Mouse (Mus musculus) CH12.LX (cell line): ENCODE measurements around the gene Abhd14b. TPM values are rescaled to one million over a fixed set of nuclear protein-coding genes. Genes with fewer than 3 reads are reported as not detected.

Source experiments
- DNase-seq: peaks from one replicate; pipeline ENCODE4 v3.0.0-alpha.2; 2013; ENCODE audit errors: extremely low read depth
- H3K27ac ChIP-seq: 2 replicates; pipeline ENCODE4 v1.5.1; 2012; ENCODE audit warnings: low read depth, mild to moderate bottlenecking, control low read depth, moderate library complexity; ENCODE audit not compliant: insufficient read depth
- H3K27me3 ChIP-seq: replicated peaks from 2 replicates; pipeline ENCODE3; 2012; ENCODE audit warnings: inconsistent platforms
- H3K36me3 ChIP-seq, 2 experiments: replicated peaks in 1 of 2; 2 replicates each; pipeline versions ENCODE3 to v1.6.1; 2012; ENCODE audit warnings: inconsistent platforms in 1 of 2, low read length in 1 of 2, mild to moderate bottlenecking in 1 of 2, mixed read lengths in 1 of 2, moderate library complexity in 1 of 2; ENCODE audit not compliant: control insufficient read depth in 1 of 2, insufficient read depth in 1 of 2
- H3K4me1 ChIP-seq, 2 experiments: 2 replicates each; pipeline ENCODE4 v1.6.1; 2012; ENCODE audit warnings: inconsistent platforms in 1 of 2, moderate library complexity in 1 of 2; ENCODE audit not compliant: insufficient read depth in 2 of 2, control insufficient read depth in 1 of 2
- H3K4me2 ChIP-seq: 2 replicates; pipeline ENCODE4 v1.6.1; 2012; ENCODE audit warnings: low read depth, mild to moderate bottlenecking, control low read depth; ENCODE audit not compliant: poor library complexity, insufficient read depth, severe bottlenecking
- H3K4me3 ChIP-seq, 3 experiments: fragments of 150-350 bp in 1 of 3; sonication (generic) in 1 of 3; replicated peaks in 1 of 3; 2 replicates each; pipeline versions ENCODE3 to v1.5.1; 2011 to 2012; ENCODE audit warnings: low read depth in 2 of 3, low read length in 2 of 3, mild to moderate bottlenecking in 2 of 3, moderate library complexity in 2 of 3, control low read depth in 1 of 3, improper control_type of control experiment in 1 of 3, inconsistent platforms in 1 of 3, mixed read lengths in 1 of 3; ENCODE audit not compliant: poor library complexity in 1 of 3
- H3K79me2 ChIP-seq: replicated peaks from 2 replicates; pipeline ENCODE4 v1.6.1; 2012; ENCODE audit warnings: mild to moderate bottlenecking, moderate library complexity; ENCODE audit not compliant: control insufficient read depth, poor library complexity, insufficient read depth, severe bottlenecking; ENCODE audit errors: extremely low read depth
- H3K9ac ChIP-seq: 2 replicates; pipeline ENCODE4 v1.6.1; 2012; ENCODE audit warnings: low read depth, mild to moderate bottlenecking, control low read depth, moderate library complexity; ENCODE audit not compliant: insufficient read depth
- H3K9me3 ChIP-seq: replicated peaks from 2 replicates; pipeline ENCODE3; 2012; ENCODE audit warnings: low read length, inconsistent platforms, mixed read lengths
- BHLHE40 ChIP-seq: IDR thresholded peaks from 2 replicates; pipeline ENCODE4 v1.6.1; 2011; ENCODE audit warnings: mild to moderate bottlenecking, low read depth, low read length, improper control_type of control experiment
- CHD2 ChIP-seq: IDR thresholded peaks from 2 replicates; pipeline ENCODE4 v1.6.1; 2011; ENCODE audit warnings: low read length, improper control_type of control experiment
- CTCF ChIP-seq, 2 experiments: IDR thresholded peaks in 1 of 2; conservative IDR thresholded peaks in 1 of 2; 2 replicates each; pipeline ENCODE4 v1.5.1; 2011 to 2012; ENCODE audit warnings: low read depth in 2 of 2, low read length in 2 of 2, improper control_type of control experiment in 1 of 2, inconsistent platforms in 1 of 2, mild to moderate bottlenecking in 1 of 2, moderate library complexity in 1 of 2
- E2F4 ChIP-seq: IDR thresholded peaks from 2 replicates; pipeline ENCODE4 v1.6.1; 2011; ENCODE audit warnings: low read depth, low read length, improper control_type of control experiment; ENCODE audit not compliant: insufficient replicate concordance
- ELF1 ChIP-seq: IDR thresholded peaks from 2 replicates; pipeline ENCODE4 v1.6.1; 2014; ENCODE audit warnings: low read depth, mild to moderate bottlenecking, inconsistent platforms, low read length, improper control_type of control experiment
- EP300 ChIP-seq: IDR thresholded peaks from 2 replicates; pipeline ENCODE4 v1.6.1; 2011; ENCODE audit warnings: low read length, improper control_type of control experiment
- ETS1 ChIP-seq: conservative IDR thresholded peaks from 2 replicates; pipeline ENCODE4 v1.6.1; 2012; ENCODE audit warnings: low read depth, mild to moderate bottlenecking, inconsistent platforms, low read length, improper control_type of control experiment, moderate library complexity
- GABPA ChIP-seq: IDR thresholded peaks from 2 replicates; pipeline ENCODE4 v1.6.1; 2012; ENCODE audit warnings: low read depth, low read length, improper control_type of control experiment, inconsistent platforms; ENCODE audit not compliant: insufficient replicate concordance
- HCFC1 ChIP-seq: IDR thresholded peaks from 2 replicates; pipeline ENCODE4 v1.6.1; 2012; ENCODE audit warnings: low read depth, mild to moderate bottlenecking, inconsistent platforms, low read length, improper control_type of control experiment
- IRF4 ChIP-seq: IDR thresholded peaks from 2 replicates; pipeline ENCODE4 v1.6.1; 2014; ENCODE audit warnings: low read depth, mild to moderate bottlenecking, inconsistent platforms, low read length, improper control_type of control experiment
- JUND ChIP-seq: conservative IDR thresholded peaks from 2 replicates; pipeline ENCODE4 v1.6.1; 2011; ENCODE audit warnings: low read depth, low read length, improper control_type of control experiment
- MAFK ChIP-seq: IDR thresholded peaks from 2 replicates; pipeline ENCODE4 v1.6.1; 2011; ENCODE audit warnings: low read length, improper control_type of control experiment; ENCODE audit not compliant: insufficient replicate concordance
- MAX ChIP-seq: IDR thresholded peaks from 2 replicates; pipeline ENCODE4 v1.6.1; 2011; ENCODE audit warnings: low read length, improper control_type of control experiment
- MAZ ChIP-seq: IDR thresholded peaks from 2 replicates; pipeline ENCODE4 v1.6.1; 2012; ENCODE audit warnings: low read depth, mild to moderate bottlenecking, inconsistent platforms, low read length, improper control_type of control experiment, moderate library complexity
- MEF2A ChIP-seq: IDR thresholded peaks from 2 replicates; pipeline ENCODE4 v1.6.1; 2014; ENCODE audit warnings: low read depth, mild to moderate bottlenecking, inconsistent platforms, low read length, improper control_type of control experiment, borderline replicate concordance
- MXI1 ChIP-seq: IDR thresholded peaks from 2 replicates; pipeline ENCODE4 v1.6.1; 2011; ENCODE audit warnings: mild to moderate bottlenecking, low read depth, low read length, improper control_type of control experiment
- MYC ChIP-seq: IDR thresholded peaks from 2 replicates; pipeline ENCODE4 v1.6.1; 2011; ENCODE audit warnings: low read depth, mild to moderate bottlenecking, improper control_type of control experiment, low read length
- NELFE ChIP-seq: IDR thresholded peaks from 2 replicates; pipeline ENCODE4 v1.6.1; 2011; ENCODE audit warnings: low read depth, low read length, improper control_type of control experiment
- PAX5 ChIP-seq: IDR thresholded peaks from 2 replicates; pipeline ENCODE4 v1.6.1; 2012; ENCODE audit warnings: low read length, inconsistent platforms, mixed read lengths
- RAD21 ChIP-seq: IDR thresholded peaks from 2 replicates; pipeline ENCODE4 v1.6.1; 2011; ENCODE audit warnings: low read depth, mild to moderate bottlenecking, low read length, improper control_type of control experiment, moderate library complexity
- RCOR1 ChIP-seq: conservative IDR thresholded peaks from 2 replicates; pipeline ENCODE4 v1.6.1; 2012; ENCODE audit warnings: low read depth, mild to moderate bottlenecking, inconsistent platforms, low read length, improper control_type of control experiment
- SIN3A ChIP-seq: IDR thresholded peaks from 2 replicates; pipeline ENCODE4 v1.6.1; 2012; ENCODE audit warnings: low read length, improper control_type of control experiment, inconsistent platforms
- SMC3 ChIP-seq: IDR thresholded peaks from 2 replicates; pipeline ENCODE4 v1.6.1; 2011; ENCODE audit warnings: low read depth, low read length, improper control_type of control experiment
- UBTF ChIP-seq: IDR thresholded peaks from 2 replicates; pipeline ENCODE4 v1.6.1; 2012; ENCODE audit warnings: low read depth, mild to moderate bottlenecking, inconsistent platforms, low read length, improper control_type of control experiment, moderate library complexity
- USF1 ChIP-seq: IDR thresholded peaks from 2 replicates; pipeline ENCODE4 v1.6.1; 2014; ENCODE audit warnings: low read depth, mild to moderate bottlenecking, inconsistent platforms, low read length, improper control_type of control experiment
- USF2 ChIP-seq: conservative IDR thresholded peaks from 2 replicates; pipeline ENCODE4 v1.6.1; 2011; ENCODE audit warnings: low read depth, low read length, improper control_type of control experiment
- ZC3H11A ChIP-seq: IDR thresholded peaks from 2 replicates; pipeline ENCODE4 v1.6.1; 2012; ENCODE audit warnings: low read depth, mild to moderate bottlenecking, inconsistent platforms, low read length, improper control_type of control experiment
- ZKSCAN1 ChIP-seq: IDR thresholded peaks from 2 replicates; pipeline ENCODE4 v1.6.1; 2012; ENCODE audit warnings: low read depth, inconsistent platforms, low read length, improper control_type of control experiment, borderline replicate concordance
- ZMIZ1 ChIP-seq: IDR thresholded peaks from 2 replicates; pipeline ENCODE4 v1.6.1; 2012; ENCODE audit warnings: low read depth, mild to moderate bottlenecking, inconsistent platforms, low read length, improper control_type of control experiment
- ZNF384 ChIP-seq: IDR thresholded peaks from 2 replicates; pipeline ENCODE4 v1.6.1; 2012; ENCODE audit warnings: low read depth, low read length, improper control_type of control experiment, inconsistent platforms
- dilution Hi-C: fragments of 300-500 bp; cut with MboI; formaldehyde crosslinking; loops from 2 replicates; pipeline ENCODE4 v1.14.3; 2020; ENCODE audit warnings: low sequenced_read_pairs; ENCODE audit not compliant: extremely low pct_unique_long_range_greater_than_20kb, extremely low pct_ligation_motif_present
- in situ Hi-C: fragments of 300-500 bp; cut with MboI; formaldehyde crosslinking; loops from 3 replicates; pipeline ENCODE4 v1.14.3; 2019; ENCODE audit warnings: low sequenced_read_pairs, low pct_ligation_motif_present, low pct_unique_long_range_greater_than_20kb, mixed read lengths
- polyA plus RNA-seq: library from polyadenylated mRNA; unstranded; fragments of >175 nt; gene quantifications from 2 replicates; pipeline ENCODE4 v1.2.1, GENCODE M21; 2012; ENCODE audit warnings: low read depth; ENCODE audit not compliant: insufficient read length
- total RNA-seq, 2 experiments: library from RNA; depleted of rRNA; stranded (reverse); fragments of 300-350 nt in 1 of 2; fragments of >200 nt in 1 of 2; gene quantifications; 2 replicates each; pipeline ENCODE4 v1.2.3; 2012 to 2014

Gene Abhd14b
- total and polyA plus RNA-seq, 3 experiments: 2.9 to 5.4 (median 5.3) TPM

DNA sequence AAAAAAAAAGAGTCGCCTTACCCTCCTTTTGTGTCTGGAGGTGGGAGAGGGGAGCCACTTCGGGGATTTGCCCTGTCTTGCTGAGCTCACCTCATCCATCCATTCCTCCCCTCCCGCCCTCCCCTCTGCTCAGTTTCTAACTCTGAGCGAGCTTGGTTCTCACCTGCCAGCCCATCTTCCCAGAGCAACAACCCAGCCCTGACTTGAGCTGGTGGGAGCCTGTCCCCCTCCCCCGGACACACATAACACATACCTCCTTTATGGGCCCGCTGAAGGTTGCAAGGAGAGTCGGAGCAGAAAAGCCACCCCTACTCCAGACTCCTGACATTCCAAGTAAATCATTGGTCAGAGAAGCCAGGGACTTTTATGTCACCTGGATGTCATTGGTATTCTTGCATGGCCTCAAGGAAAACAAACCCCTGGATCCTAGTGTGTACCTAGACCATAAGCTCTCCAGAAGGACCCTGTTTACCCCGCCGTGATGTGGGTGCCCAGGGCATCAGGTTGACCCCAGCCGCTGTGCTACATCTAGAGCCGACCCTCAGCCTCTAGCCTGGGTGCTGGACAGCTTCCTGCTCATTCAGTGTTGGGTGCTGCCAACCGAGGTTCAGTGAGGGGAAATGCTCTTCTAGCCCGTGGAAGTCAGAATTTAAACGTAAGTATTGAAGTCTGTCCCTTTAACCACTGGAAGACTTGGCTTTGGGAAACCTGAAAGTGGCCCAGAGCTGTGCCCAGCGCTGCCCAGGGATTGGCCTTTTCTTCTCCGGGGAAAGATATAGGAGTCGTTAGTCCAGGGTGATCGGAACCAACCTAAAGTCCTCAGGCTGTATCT is 26.0 kb upstream of the Abhd14b start:
- Histone ChIP-seq H3K4me3 (no peak overlapping the region), H3K9ac (no peak overlapping the region), H3K79me2 (no peaks in the 10 kb centered on the region), H3K4me1 (peaks cover 0 to 5% of the 10 kb centered on the region in 2 experiments; a peak in 1 of 4 replicates), H3K4me2 (no peak overlapping the region), H3K36me3 (no peaks in the 10 kb centered on the region), H3K9me3 (no peaks in the 10 kb centered on the region), H3K27ac (no peak overlapping the region), H3K27me3 (peaks cover 3% of the 10 kb centered on the region)
- in situ Hi-C loops: no loop called here
- no peak for TF ChIP-seq HCFC1
- TF ChIP-seq RAD21: no peak
- no peak for TF ChIP-seq MAX
- TF ChIP-seq MXI1: no peak
- TF ChIP-seq CTCF (conservative IDR thresholded peaks at IDR 0.05 in 1 of 2, IDR thresholded peaks at IDR 0.05 in 1 of 2; ENCODE audit: low read depth in 2 of 2, low read length in 2 of 2): no peak
- TF ChIP-seq JUND: no peak
- TF ChIP-seq USF2: no peak
- TF ChIP-seq ELF1: no peak
- TF ChIP-seq ZNF384: no peak
- no peak for TF ChIP-seq CHD2
- TF ChIP-seq EP300: no peak
- no peak for TF ChIP-seq E2F4
- TF ChIP-seq ZMIZ1: no peak
- no peak for TF ChIP-seq MYC
- TF ChIP-seq MEF2A: no peak
- TF ChIP-seq IRF4: no peak
- no peak for TF ChIP-seq NELFE
- no peak for TF ChIP-seq PAX5
- no peak for TF ChIP-seq GABPA
- no peak for DNase-seq
- dilution Hi-C loops: no loop called here

DNA sequence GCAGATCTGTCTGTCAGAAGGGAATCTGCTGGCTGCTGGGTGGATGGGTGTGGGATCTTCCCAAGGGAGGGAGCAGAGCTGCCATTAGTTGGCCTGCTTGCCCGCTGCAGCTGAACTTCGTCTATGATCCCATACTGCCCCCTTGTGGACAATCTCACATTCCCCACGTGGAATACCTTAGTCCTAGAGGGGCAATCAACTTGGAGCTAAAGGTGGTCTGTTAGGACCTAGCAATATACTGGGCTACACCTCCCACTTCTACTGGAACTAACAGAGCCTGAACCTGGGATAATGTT is 25.4 kb upstream of the Abhd14b start:
- no peak for TF ChIP-seq USF1
- no peak for TF ChIP-seq BHLHE40
- peak; percentile 74 for TF ChIP-seq ZC3H11A
- TF ChIP-seq ETS1: no peak
- TF ChIP-seq RCOR1: no peak
- peak; percentile 99 for TF ChIP-seq MYC
- TF ChIP-seq SMC3: peak; percentile 96
- TF ChIP-seq USF2: no peak
- TF ChIP-seq MXI1: peak; percentile 40; the same call in 1 of the 2 replicates
- TF ChIP-seq MAX: peak; percentile 98
- TF ChIP-seq MAZ: no peak
- TF ChIP-seq ZKSCAN1: no peak
- no peak for TF ChIP-seq MAFK
- peak; percentile 47; the same call in 1 of the 2 replicates for TF ChIP-seq NELFE
- TF ChIP-seq RAD21: peak; percentile 99
- TF ChIP-seq UBTF: no peak
- peak; percentile 77 to 98 for TF ChIP-seq CTCF (conservative IDR thresholded peaks at IDR 0.05 in 1 of 2, IDR thresholded peaks at IDR 0.05 in 1 of 2; ENCODE audit: low read depth in 2 of 2, low read length in 2 of 2)
- TF ChIP-seq SIN3A: peak; percentile 60; the same call in 1 of the 2 replicates

More for the DNA sequence above, 25.4 kb upstream of the Abhd14b start:
- Histone ChIP-seq H3K4me2 (no peak overlapping the region), H3K9me3 (no peaks in the 10 kb centered on the region), H3K4me3 (no peak overlapping the region), H3K27me3 (peaks cover 3% of the 10 kb centered on the region), H3K36me3 (no peaks in the 10 kb centered on the region), H3K9ac (no peak overlapping the region), H3K4me1 (peaks cover 0 to 5% of the 10 kb centered on the region in 2 experiments; a peak in 1 of 4 replicates), H3K79me2 (no peaks in the 10 kb centered on the region), H3K27ac (no peak overlapping the region)
- in situ Hi-C loops (no loop called here), dilution Hi-C loops (no loop called here)
- DNase-seq: peak; percentile 82
